Mouse (Mus musculus) naive thymus-derived CD4-positive, alpha-beta T cell, adult 2 months (primary cell): Measurements from ENCODE around the gene Mmp21.

Experiments used
- DNase-seq: peaks from one replicate; pipeline ENCODE4 v3.0.0-alpha.2; 2011; ENCODE audit warnings: low read depth

Gene Mmp21

GRCm38 (mm10) chr7:133662467-133662866, 17.4 kb downstream of the Mmp21 start:
- no peak for DNase-seq

GRCm38 (mm10) chr7:133645716-133646115, 34.1 kb downstream of the Mmp21 start:
- DNase-seq = peak; percentile 14

GRCm38 (mm10) chr7:133638821-133639220, 41.0 kb downstream of the Mmp21 start:
- DNase-seq = no peak

- DNase-seq = peak; percentile 41
Measured at GRCm38 (mm10) chr7:133638306-133638705, 41.6 kb downstream of the Mmp21 start.

GRCm38 (mm10) chr7:133637361-133638305, 42.2 kb downstream of the Mmp21 start, which contains the start of gene Edrf1:
Edrf1 (plus strand) TSS chr7:133637543.
- DNase-seq = peak; percentile 98

GRCm38 (mm10) chr7:133636738-133637352, 43.0 kb downstream of the Mmp21 start:
- peak; percentile 95 for DNase-seq

- no peak for DNase-seq
Measured at GRCm38 (mm10) chr7:133634932-133635650, 44.8 kb downstream of the Mmp21 start.

- peak; percentile 71 for DNase-seq
Measured at GRCm38 (mm10) chr7:133632476-133632875, 47.4 kb downstream of the Mmp21 start.

- no peak for DNase-seq
Measured at GRCm38 (mm10) chr7:133630821-133631220, 49.0 kb downstream of the Mmp21 start.

- no peak for DNase-seq
Measured at GRCm38 (mm10) chr7:133627184-133627936, 52.5 kb downstream of the Mmp21 start.
